Mouse (Mus musculus): ENCODE data around the gene B830017H08Rik. TPM values are rescaled to one million over a fixed set of nuclear protein-coding genes. Genes with fewer than 3 reads are reported as not detected.

The B830017H08Rik gene
- total RNA-seq, 1 experiment = not detected

DNA sequence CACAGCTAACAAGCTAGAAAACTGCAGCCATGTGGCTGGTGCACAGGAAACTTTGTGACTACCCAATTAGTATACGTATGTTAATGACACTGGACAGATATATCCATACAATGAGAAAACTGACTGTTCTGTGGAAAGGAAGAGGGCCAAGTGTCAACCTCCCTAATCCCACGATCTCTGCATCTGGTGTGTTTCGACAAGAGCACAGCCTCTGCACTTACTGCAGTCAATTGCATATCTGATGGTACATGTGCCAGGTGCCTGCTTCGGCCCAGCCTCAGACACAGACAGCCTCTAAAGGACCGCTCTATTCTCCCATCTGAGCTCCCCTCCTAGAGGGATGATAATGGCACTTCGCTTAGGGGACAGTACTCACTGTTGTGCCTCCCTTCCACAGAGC, 15.5 kb downstream of the B830017H08Rik start:
- Histone ChIP-seq H3K9ac (ENCODE audit: insufficient read depth, low read depth, low read length, poor library complexity, severe bottlenecking) (no peak overlapping the region), H3K4me1 (ENCODE audit: control insufficient read depth in 2 of 2, insufficient read depth in 2 of 2, low read length in 2 of 2, poor library complexity in 1 of 2) (no peaks in the 10 kb centered on the region), H3K27ac (ENCODE audit: insufficient read depth, low read depth, low read length, poor library complexity, severe bottlenecking) (no peak overlapping the region), H3K4me3 (ENCODE audit: insufficient read depth in 1 of 2, low read depth in 1 of 2, low read length in 2 of 2, poor library complexity in 1 of 2, severe bottlenecking in 1 of 2) (no peak overlapping the region), H3K36me3 (ENCODE audit: control insufficient read depth, insufficient read depth, low read length, poor library complexity, severe bottlenecking) (peaks cover 41% of the 10 kb centered on the region), H3K9me3 (ENCODE audit: control insufficient read depth, insufficient read depth, low read depth, low read length) (no peaks in the 10 kb centered on the region)
- no peak for DNase-seq (ENCODE audit: low read depth, low spot score)
- TF ChIP-seq MAFK (IDR thresholded peaks at IDR 0.05; ENCODE audit: insufficient read depth, low read depth, low read length) (no peak), ZNF384 (IDR thresholded peaks at IDR 0.05; ENCODE audit: low read depth, low read length) (no peak), CHD2 (IDR thresholded peaks at IDR 0.05; ENCODE audit: low read depth, low read length) (no peak), ZC3H11A (IDR thresholded peaks at IDR 0.05; ENCODE audit: borderline replicate concordance, low read depth, low read length) (no peak), HCFC1 (IDR thresholded peaks at IDR 0.05; ENCODE audit: borderline replicate concordance, insufficient read depth, low read length) (no peak)
- in situ Hi-C loops (cut with MboI; ENCODE audit: low sequenced_read_pairs in 2 of 2, unreplicated experiment in 2 of 2) = no loop called here

DNA sequence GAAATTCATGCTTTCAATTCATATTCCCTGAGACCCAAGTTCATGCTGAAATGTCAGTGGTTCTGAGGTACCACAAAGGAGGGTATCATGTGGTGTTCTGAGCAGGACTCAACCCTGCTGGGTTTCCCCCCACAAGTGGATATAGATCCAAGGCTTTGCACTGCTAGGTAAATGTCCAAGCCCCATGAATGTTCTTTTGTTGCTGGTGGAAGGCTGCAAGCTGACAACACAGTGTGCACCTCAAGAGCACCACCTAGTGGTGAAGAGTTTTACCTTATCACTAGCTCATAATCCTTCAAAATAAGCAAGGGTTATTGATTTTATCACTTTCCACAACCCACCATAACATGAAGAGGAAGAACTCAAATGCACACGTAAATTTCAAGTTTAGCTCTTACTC, 16.0 kb downstream of the B830017H08Rik start:
- DNase-seq (ENCODE audit: low read depth, low spot score) = no peak
- Histone ChIP-seq H3K4me1 (ENCODE audit: control insufficient read depth in 2 of 2, insufficient read depth in 2 of 2, low read length in 2 of 2, poor library complexity in 1 of 2) (no peaks in the 10 kb centered on the region), H3K9me3 (ENCODE audit: control insufficient read depth, insufficient read depth, low read depth, low read length) (no peaks in the 10 kb centered on the region), H3K36me3 (ENCODE audit: control insufficient read depth, insufficient read depth, low read length, poor library complexity, severe bottlenecking) (peaks cover 37% of the 10 kb centered on the region), H3K27ac (ENCODE audit: insufficient read depth, low read depth, low read length, poor library complexity, severe bottlenecking) (no peak overlapping the region), H3K9ac (ENCODE audit: insufficient read depth, low read depth, low read length, poor library complexity, severe bottlenecking) (no peak overlapping the region), H3K4me3 (ENCODE audit: insufficient read depth in 1 of 2, low read depth in 1 of 2, low read length in 2 of 2, poor library complexity in 1 of 2, severe bottlenecking in 1 of 2) (no peak overlapping the region)
- in situ Hi-C loops (cut with MboI; ENCODE audit: low sequenced_read_pairs in 2 of 2, unreplicated experiment in 2 of 2) = no loop called here
- TF ChIP-seq ZC3H11A (IDR thresholded peaks at IDR 0.05; ENCODE audit: borderline replicate concordance, low read depth, low read length) (no peak), HCFC1 (IDR thresholded peaks at IDR 0.05; ENCODE audit: borderline replicate concordance, insufficient read depth, low read length) (no peak), MAFK (IDR thresholded peaks at IDR 0.05; ENCODE audit: insufficient read depth, low read depth, low read length) (no peak), CHD2 (IDR thresholded peaks at IDR 0.05; ENCODE audit: low read depth, low read length) (no peak), ZNF384 (IDR thresholded peaks at IDR 0.05; ENCODE audit: low read depth, low read length) (no peak)

DNA sequence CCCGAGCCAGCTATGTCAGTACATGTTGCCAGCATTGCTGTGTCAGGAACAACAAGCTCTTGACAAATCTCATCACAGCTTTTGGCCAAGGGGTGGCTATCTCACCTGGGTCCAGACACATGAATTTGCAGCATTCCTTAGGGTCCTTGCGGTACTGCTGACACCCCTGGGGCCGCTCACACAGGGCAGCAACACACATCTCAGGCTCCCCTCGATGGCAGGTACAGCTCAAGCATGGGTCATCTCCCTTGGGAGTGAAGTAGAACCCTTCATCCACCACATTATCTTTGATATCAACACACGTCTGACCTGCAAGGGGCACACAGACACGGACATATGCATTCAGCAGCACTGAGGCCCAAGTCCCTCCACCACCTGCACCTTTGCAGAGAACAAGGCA, 16.6 kb downstream of the B830017H08Rik start:
- Histone ChIP-seq H3K9ac (ENCODE audit: insufficient read depth, low read depth, low read length, poor library complexity, severe bottlenecking) (no peak overlapping the region), H3K4me1 (ENCODE audit: control insufficient read depth in 2 of 2, insufficient read depth in 2 of 2, low read length in 2 of 2, poor library complexity in 1 of 2) (no peaks in the 10 kb centered on the region), H3K4me3 (ENCODE audit: insufficient read depth in 1 of 2, low read depth in 1 of 2, low read length in 2 of 2, poor library complexity in 1 of 2, severe bottlenecking in 1 of 2) (no peak overlapping the region), H3K36me3 (ENCODE audit: control insufficient read depth, insufficient read depth, low read length, poor library complexity, severe bottlenecking) (peaks cover 32% of the 10 kb centered on the region), H3K9me3 (ENCODE audit: control insufficient read depth, insufficient read depth, low read depth, low read length) (no peaks in the 10 kb centered on the region), H3K27ac (ENCODE audit: insufficient read depth, low read depth, low read length, poor library complexity, severe bottlenecking) (no peak overlapping the region)
- in situ Hi-C loops (cut with MboI; ENCODE audit: low sequenced_read_pairs in 2 of 2, unreplicated experiment in 2 of 2) = no loop called here
- no peak for DNase-seq (ENCODE audit: low read depth, low spot score)
- TF ChIP-seq ZC3H11A (IDR thresholded peaks at IDR 0.05; ENCODE audit: borderline replicate concordance, low read depth, low read length) (no peak), MAFK (IDR thresholded peaks at IDR 0.05; ENCODE audit: insufficient read depth, low read depth, low read length) (no peak), HCFC1 (IDR thresholded peaks at IDR 0.05; ENCODE audit: borderline replicate concordance, insufficient read depth, low read length) (no peak), CHD2 (IDR thresholded peaks at IDR 0.05; ENCODE audit: low read depth, low read length) (no peak), ZNF384 (IDR thresholded peaks at IDR 0.05; ENCODE audit: low read depth, low read length) (no peak)

DNA sequence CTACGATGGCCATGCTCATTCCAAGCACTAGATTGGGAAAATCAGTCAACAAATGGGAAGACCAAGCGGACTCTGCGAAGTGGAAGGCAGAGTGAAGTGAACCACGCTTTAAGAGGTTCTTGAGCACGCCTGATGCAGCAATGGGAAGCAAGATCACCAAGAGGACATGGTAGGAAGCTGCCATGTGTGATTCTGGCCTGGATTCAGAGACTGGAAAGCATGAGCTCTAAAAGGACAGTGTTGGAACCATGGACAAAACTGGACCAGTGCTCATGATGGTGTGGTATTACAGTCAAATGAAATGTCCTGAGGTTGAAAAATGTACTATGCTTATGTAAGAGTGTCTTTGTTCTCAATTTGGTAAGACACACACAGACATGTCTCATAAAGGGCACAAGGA, 18.4 kb downstream of the B830017H08Rik start:
- no peak overlapping the region for H3K27ac ChIP-seq (ENCODE audit: insufficient read depth, low read depth, low read length, poor library complexity, severe bottlenecking)
- H3K9me3 ChIP-seq (ENCODE audit: control insufficient read depth, insufficient read depth, low read depth, low read length) = no peaks in the 10 kb centered on the region
- no peaks in the 10 kb centered on the region for H3K4me1 ChIP-seq (ENCODE audit: control insufficient read depth in 2 of 2, insufficient read depth in 2 of 2, low read length in 2 of 2, poor library complexity in 1 of 2)
- DNase-seq (ENCODE audit: low read depth, low spot score) = no peak
- peaks cover 28% of the 10 kb centered on the region for H3K36me3 ChIP-seq (ENCODE audit: control insufficient read depth, insufficient read depth, low read length, poor library complexity, severe bottlenecking)
- TF ChIP-seq ZNF384 (IDR thresholded peaks at IDR 0.05; ENCODE audit: low read depth, low read length) (no peak), CHD2 (IDR thresholded peaks at IDR 0.05; ENCODE audit: low read depth, low read length) (no peak), HCFC1 (IDR thresholded peaks at IDR 0.05; ENCODE audit: borderline replicate concordance, insufficient read depth, low read length) (no peak), MAFK (IDR thresholded peaks at IDR 0.05; ENCODE audit: insufficient read depth, low read depth, low read length) (no peak), ZC3H11A (IDR thresholded peaks at IDR 0.05; ENCODE audit: borderline replicate concordance, low read depth, low read length) (no peak)
- no peak overlapping the region for H3K9ac ChIP-seq (ENCODE audit: insufficient read depth, low read depth, low read length, poor library complexity, severe bottlenecking)
- H3K4me3 ChIP-seq (ENCODE audit: insufficient read depth in 1 of 2, low read depth in 1 of 2, low read length in 2 of 2, poor library complexity in 1 of 2, severe bottlenecking in 1 of 2) = no peak overlapping the region
- in situ Hi-C loops (cut with MboI; ENCODE audit: low sequenced_read_pairs in 2 of 2, unreplicated experiment in 2 of 2) = no loop called here

DNA sequence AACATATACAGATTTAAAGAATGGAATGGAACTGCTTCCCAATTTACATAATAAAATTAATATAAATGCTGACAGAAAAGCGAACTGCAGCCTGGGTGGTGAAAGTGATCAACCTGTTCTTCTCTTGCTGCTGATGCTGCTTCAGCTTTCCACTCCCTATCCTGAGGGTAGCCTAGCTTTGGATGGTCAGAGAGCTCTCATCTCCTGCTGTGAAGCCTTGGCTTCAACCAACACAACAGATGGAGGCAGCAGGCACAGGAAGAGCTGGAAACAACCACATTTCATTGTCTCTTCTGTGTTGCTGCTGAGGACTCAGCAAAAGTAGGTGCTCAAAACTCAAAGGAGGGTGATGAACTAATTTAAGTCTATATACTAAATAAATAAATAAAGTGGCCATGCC, 18.9 kb downstream of the B830017H08Rik start:
- no peaks in the 10 kb centered on the region for H3K4me1 ChIP-seq (ENCODE audit: control insufficient read depth in 2 of 2, insufficient read depth in 2 of 2, low read length in 2 of 2, poor library complexity in 1 of 2)
- no peak overlapping the region for H3K9ac ChIP-seq (ENCODE audit: insufficient read depth, low read depth, low read length, poor library complexity, severe bottlenecking)
- DNase-seq (ENCODE audit: low read depth, low spot score) = no peak
- H3K4me3 ChIP-seq (ENCODE audit: insufficient read depth in 1 of 2, low read depth in 1 of 2, low read length in 2 of 2, poor library complexity in 1 of 2, severe bottlenecking in 1 of 2) = no peak overlapping the region
- TF ChIP-seq CHD2 (IDR thresholded peaks at IDR 0.05; ENCODE audit: low read depth, low read length) (no peak), MAFK (IDR thresholded peaks at IDR 0.05; ENCODE audit: insufficient read depth, low read depth, low read length) (no peak)
- in situ Hi-C loops (cut with MboI; ENCODE audit: low sequenced_read_pairs in 2 of 2, unreplicated experiment in 2 of 2) = no loop called here
- peaks cover 31% of the 10 kb centered on the region for H3K36me3 ChIP-seq (ENCODE audit: control insufficient read depth, insufficient read depth, low read length, poor library complexity, severe bottlenecking)
- no peaks in the 10 kb centered on the region for H3K9me3 ChIP-seq (ENCODE audit: control insufficient read depth, insufficient read depth, low read depth, low read length)
- no peak overlapping the region for H3K27ac ChIP-seq (ENCODE audit: insufficient read depth, low read depth, low read length, poor library complexity, severe bottlenecking)
